Mouse (Mus musculus): ENCODE measurements around the gene Trp53rkb. TPM values are rescaled to one million over a fixed set of nuclear protein-coding genes. Genes with fewer than 3 reads are reported as not detected.
"Not testable (repeated sequence)": the region's sequence is repeated elsewhere in the genome, so short reads cannot be mapped to it uniquely, and the experiment has no call there.

The Trp53rkb gene
- 2.4 and 4.3 TPM in 2 replicates for polyA plus RNA-seq (2011; ENCODE audit: insufficient read depth, insufficient read length, low read depth, missing spikeins)

DNA sequence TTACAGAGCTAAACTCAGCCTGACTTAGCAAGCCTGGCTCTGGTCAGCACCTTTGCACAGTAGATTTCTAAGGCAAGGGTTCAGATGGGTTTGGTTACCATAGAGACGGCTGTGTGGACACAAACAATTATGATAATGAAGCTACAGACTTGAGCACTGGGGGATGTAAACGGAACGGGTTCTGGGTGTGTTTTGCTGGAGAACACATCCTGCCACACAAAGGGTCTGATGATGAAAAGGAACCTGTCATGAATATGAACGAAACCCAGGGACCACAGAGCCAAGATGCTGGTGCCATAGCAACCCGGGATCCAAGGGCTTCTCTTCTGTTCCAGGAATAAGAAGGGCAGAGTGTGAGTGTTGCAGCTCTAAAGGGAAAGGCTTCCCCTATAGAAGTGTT lies at the start of gene Trp53rkb:
Gene Trp53rkb, plus strand, starts transcription at position 177 of the 400 bp plus-strand sequence.
- Histone ChIP-seq H3K27ac (ENCODE audit: insufficient read depth, low read length) (no peak within 1 kb of the TSS), H3K9me3 (replicated peaks; ENCODE audit: control insufficient read depth, insufficient read depth, low read length, poor library complexity, severe bottlenecking) (no peaks in the 10 kb centered on the region), H3K4me1 (ENCODE audit: control insufficient read depth, insufficient read depth, low read length) (peaks cover 7% of the 10 kb centered on the region), H3K27me3 (ENCODE audit: control insufficient read depth, insufficient read depth, low read length, poor library complexity, severe bottlenecking) (no peaks in the 10 kb centered on the region), H3K9ac (ENCODE audit: low read depth, poor library complexity, severe bottlenecking) (peak within 1 kb of the TSS; percentile 86), H3K36me3 (ENCODE audit: control insufficient read depth, insufficient read depth, low read length, poor library complexity, severe bottlenecking) (peaks cover 10% of the 10 kb centered on the region), H3K4me3 (ENCODE audit: low read depth, low read length) (peak within 1 kb of the TSS; percentile 72)
- TF ChIP-seq POLR2A (IDR thresholded peaks at IDR 0.05; ENCODE audit: insufficient read depth, low read length) (no peak), CTCF (IDR thresholded peaks at IDR 0.05; ENCODE audit: low read depth, low read length) (no peak)

- Histone ChIP-seq H3K27ac (ENCODE audit: insufficient read depth, low read length) (no peak overlapping the region), H3K4me1 (ENCODE audit: control insufficient read depth, insufficient read depth, low read length) (peaks cover 7% of the 10 kb centered on the region), H3K9me3 (replicated peaks; ENCODE audit: control insufficient read depth, insufficient read depth, low read length, poor library complexity, severe bottlenecking) (no peaks in the 10 kb centered on the region), H3K9ac (ENCODE audit: low read depth, poor library complexity, severe bottlenecking) (no peak overlapping the region), H3K27me3 (ENCODE audit: control insufficient read depth, insufficient read depth, low read length, poor library complexity, severe bottlenecking) (no peaks in the 10 kb centered on the region), H3K4me3 (ENCODE audit: low read depth, low read length) (no peak overlapping the region), H3K36me3 (ENCODE audit: control insufficient read depth, insufficient read depth, low read length, poor library complexity, severe bottlenecking) (no peaks in the 10 kb centered on the region)
- TF ChIP-seq EP300 (IDR thresholded peaks at IDR 0.05; ENCODE audit: insufficient read depth, low read depth, low read length) (peak; percentile 26; the same call in 1 of the 2 replicates), CTCF (IDR thresholded peaks at IDR 0.05; ENCODE audit: low read depth, low read length) (no peak)
These were observed 48.8 kb upstream of the Trp53rkb start for GRCm38 (mm10) chr2:166743504-166743903.

DNA sequence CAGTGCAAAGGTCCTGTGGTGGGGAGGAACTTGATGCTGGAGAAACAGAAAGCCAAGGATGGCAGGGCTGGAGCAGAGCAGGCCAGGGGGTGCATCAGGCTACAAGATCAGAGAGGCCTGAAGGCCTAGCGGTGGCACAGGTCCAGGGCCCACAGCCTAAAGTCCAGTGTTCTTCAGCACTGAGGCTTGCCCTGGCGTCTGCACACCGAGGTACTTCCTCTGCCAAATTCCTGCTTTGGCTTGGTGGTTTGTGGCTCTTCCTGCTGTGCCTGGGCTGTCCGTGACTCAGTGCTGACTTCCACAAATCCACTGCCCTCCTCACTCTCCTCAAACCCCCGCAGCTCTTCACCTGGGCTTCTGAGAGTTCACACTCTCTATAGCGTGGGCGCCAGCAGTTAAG lies 47.9 kb upstream of the Trp53rkb start:
- no peak overlapping the region for H3K27ac ChIP-seq (ENCODE audit: insufficient read depth, low read length)
- TF ChIP-seq EP300 (IDR thresholded peaks at IDR 0.05; ENCODE audit: insufficient read depth, low read depth, low read length) = no peak
- no peak for TF ChIP-seq CTCF (IDR thresholded peaks at IDR 0.05; ENCODE audit: low read depth, low read length)
- no peak for TF ChIP-seq POLR2A (IDR thresholded peaks at IDR 0.05; ENCODE audit: insufficient read depth, low read length)
- H3K9ac ChIP-seq (ENCODE audit: low read depth, poor library complexity, severe bottlenecking) = no peak overlapping the region
- peaks cover 7% of the 10 kb centered on the region for H3K4me1 ChIP-seq (ENCODE audit: control insufficient read depth, insufficient read depth, low read length)
- no peaks in the 10 kb centered on the region for H3K27me3 ChIP-seq (ENCODE audit: control insufficient read depth, insufficient read depth, low read length, poor library complexity, severe bottlenecking)
- no peak overlapping the region for H3K4me3 ChIP-seq (ENCODE audit: low read depth, low read length)
- no peaks in the 10 kb centered on the region for H3K9me3 ChIP-seq (replicated peaks; ENCODE audit: control insufficient read depth, insufficient read depth, low read length, poor library complexity, severe bottlenecking)
- H3K36me3 ChIP-seq (ENCODE audit: control insufficient read depth, insufficient read depth, low read length, poor library complexity, severe bottlenecking) = no peaks in the 10 kb centered on the region

DNA sequence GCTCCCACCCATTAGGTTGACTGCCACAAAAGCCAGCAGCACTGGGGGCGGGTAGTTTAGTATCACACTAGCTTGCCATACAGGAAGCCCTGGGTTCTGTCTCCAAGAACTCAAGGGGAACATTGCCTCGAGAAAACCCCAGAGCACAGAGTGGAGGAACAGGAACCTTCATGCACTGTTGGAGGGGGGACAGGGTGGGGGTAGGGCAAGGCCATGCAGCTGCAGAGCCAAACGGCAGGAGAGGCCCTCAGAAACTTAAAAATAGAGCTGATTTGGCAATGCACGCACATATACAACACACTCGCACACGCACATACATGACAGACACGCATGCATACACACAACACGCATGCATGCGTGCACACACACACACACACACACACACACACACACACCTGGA lies 46.5 kb upstream of the Trp53rkb start:
- TF ChIP-seq POLR2A (IDR thresholded peaks at IDR 0.05; ENCODE audit: insufficient read depth, low read length) (no peak), CTCF (IDR thresholded peaks at IDR 0.05; ENCODE audit: low read depth, low read length) (no peak), EP300 (IDR thresholded peaks at IDR 0.05; ENCODE audit: insufficient read depth, low read depth, low read length) (no peak)
- Histone ChIP-seq H3K36me3 (ENCODE audit: control insufficient read depth, insufficient read depth, low read length, poor library complexity, severe bottlenecking) (no peaks in the 10 kb centered on the region), H3K4me3 (ENCODE audit: low read depth, low read length) (peak overlapping the region; percentile 14), H3K9ac (ENCODE audit: low read depth, poor library complexity, severe bottlenecking) (no peak overlapping the region), H3K27ac (ENCODE audit: insufficient read depth, low read length) (no peak overlapping the region), H3K27me3 (ENCODE audit: control insufficient read depth, insufficient read depth, low read length, poor library complexity, severe bottlenecking) (no peaks in the 10 kb centered on the region), H3K9me3 (replicated peaks; ENCODE audit: control insufficient read depth, insufficient read depth, low read length, poor library complexity, severe bottlenecking) (no peaks in the 10 kb centered on the region), H3K4me1 (ENCODE audit: control insufficient read depth, insufficient read depth, low read length) (peaks cover 6% of the 10 kb centered on the region)

DNA sequence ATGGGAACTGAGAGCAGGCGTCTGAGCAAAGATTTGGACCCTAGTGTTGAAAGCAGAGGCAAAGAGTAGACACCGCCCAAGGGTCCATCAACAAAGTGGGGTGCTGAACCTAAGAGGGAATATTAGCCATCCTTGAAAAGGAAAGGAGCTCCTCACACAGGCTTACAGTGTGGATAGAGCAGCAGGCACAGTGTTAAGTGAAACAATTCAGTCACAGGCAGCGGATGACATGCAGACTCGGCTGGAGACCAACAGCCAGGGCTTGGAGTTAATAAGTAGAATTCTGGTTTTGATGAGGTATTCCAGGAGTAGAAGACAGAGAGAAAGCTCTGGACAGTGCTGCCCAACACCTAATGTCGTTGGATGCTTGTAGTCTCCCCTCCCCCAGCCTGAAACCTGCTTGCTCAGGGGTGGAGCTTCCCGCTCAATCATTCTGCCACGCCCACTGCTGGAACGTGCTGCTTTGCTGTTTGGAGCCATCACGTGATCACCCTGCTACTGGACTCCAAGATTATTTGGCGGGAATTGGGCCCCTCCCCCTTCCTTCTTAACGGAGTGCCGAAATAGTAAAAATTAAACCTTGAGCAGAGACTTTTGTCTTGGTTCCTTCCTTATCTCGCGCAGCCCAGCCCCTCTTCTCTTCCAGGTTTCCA lies 45.9 kb upstream of the Trp53rkb start:
- not testable (repeated sequence) for H3K27me3 ChIP-seq (ENCODE audit: control insufficient read depth, insufficient read depth, low read length, poor library complexity, severe bottlenecking); H3K36me3 ChIP-seq (ENCODE audit: control insufficient read depth, insufficient read depth, low read length, poor library complexity, severe bottlenecking); H3K9ac ChIP-seq (ENCODE audit: low read depth, poor library complexity, severe bottlenecking); H3K9me3 ChIP-seq (replicated peaks; ENCODE audit: control insufficient read depth, insufficient read depth, low read length, poor library complexity, severe bottlenecking); H3K4me1 ChIP-seq (ENCODE audit: control insufficient read depth, insufficient read depth, low read length)
- peak overlapping the region; percentile 35 for H3K4me3 ChIP-seq (ENCODE audit: low read depth, low read length)
- TF ChIP-seq EP300 (IDR thresholded peaks at IDR 0.05; ENCODE audit: insufficient read depth, low read depth, low read length) = peak; percentile 62
- peak overlapping the region; percentile 29; the same call in 1 of the 2 replicates for H3K27ac ChIP-seq (ENCODE audit: insufficient read depth, low read length)

- Histone ChIP-seq H3K9ac (ENCODE audit: low read depth, poor library complexity, severe bottlenecking) (no peak overlapping the region), H3K9me3 (replicated peaks; ENCODE audit: control insufficient read depth, insufficient read depth, low read length, poor library complexity, severe bottlenecking) (no peaks in the 10 kb centered on the region), H3K27ac (ENCODE audit: insufficient read depth, low read length) (no peak overlapping the region), H3K27me3 (ENCODE audit: control insufficient read depth, insufficient read depth, low read length, poor library complexity, severe bottlenecking) (no peaks in the 10 kb centered on the region), H3K36me3 (ENCODE audit: control insufficient read depth, insufficient read depth, low read length, poor library complexity, severe bottlenecking) (no peaks in the 10 kb centered on the region), H3K4me3 (ENCODE audit: low read depth, low read length) (no peak overlapping the region), H3K4me1 (ENCODE audit: control insufficient read depth, insufficient read depth, low read length) (peaks cover 6% of the 10 kb centered on the region)
- TF ChIP-seq EP300 (IDR thresholded peaks at IDR 0.05; ENCODE audit: insufficient read depth, low read depth, low read length) = no peak
- no peak for TF ChIP-seq POLR2A (IDR thresholded peaks at IDR 0.05; ENCODE audit: insufficient read depth, low read length)
- TF ChIP-seq CTCF (IDR thresholded peaks at IDR 0.05; ENCODE audit: low read depth, low read length) = no peak
These were observed 41.6 kb upstream of the Trp53rkb start for GRCm38 (mm10) chr2:166750620-166751191.

Data from ES-Bruce4 (cell line).